Mouse (Mus musculus): Measurements from ENCODE around the gene Emilin3. TPM values are rescaled to one million over a fixed set of nuclear protein-coding genes. Genes with fewer than 3 reads are reported as not detected.

The Emilin3 gene
- total and polyA plus RNA-seq, 3 experiments, result 0.04 to 2.8 (median 1.5) TPM

DNA sequence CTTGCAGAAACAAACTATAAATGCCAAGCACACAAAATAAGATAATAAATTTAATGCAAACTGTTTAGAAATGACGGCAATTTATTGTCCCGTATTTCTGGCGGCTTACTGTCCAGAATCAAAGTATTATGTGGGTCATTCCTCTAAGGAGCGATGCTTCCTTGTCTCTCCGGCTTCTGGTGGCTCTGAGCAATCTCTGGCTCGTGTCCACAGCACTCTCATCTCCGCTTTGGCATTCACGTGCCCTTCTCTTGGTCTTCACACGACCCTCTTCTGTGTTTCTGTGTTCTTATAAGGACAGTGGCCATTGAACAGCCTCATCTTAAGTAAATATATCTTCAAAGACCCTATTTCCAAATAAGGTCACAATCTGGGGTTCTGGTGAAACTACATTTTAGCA, 2.5 kb upstream of the Emilin3 start:
- Histone ChIP-seq H3K4me1 (ENCODE audit: control insufficient read depth, insufficient read depth, low read length) (no peaks in the 10 kb centered on the region), H3K27me3 (ENCODE audit: control insufficient read depth, insufficient read depth, low read length) (peaks cover 8% of the 10 kb centered on the region), H3K9ac (ENCODE audit: low read depth, low read length) (no peak overlapping the region), H3K27ac (no peak overlapping the region), H3K79me2 (replicated peaks; ENCODE audit: control insufficient read depth, insufficient read depth, low read length) (no peaks in the 10 kb centered on the region), H3K36me3 (ENCODE audit: control insufficient read depth, insufficient read depth, low read length) (no peaks in the 10 kb centered on the region), H3K4me3 (no peak overlapping the region)
- WGBS, result 84% methylated on average over 9 of the region's 9 CpGs
- DNase-seq, result no peak
- intact Hi-C loops (cut with DNase I), result no loop called here
- TF ChIP-seq POLR2A (IDR thresholded peaks at IDR 0.05; ENCODE audit: insufficient read depth, low read depth, low read length), result no peak
- TF ChIP-seq EP300 (IDR thresholded peaks at IDR 0.05; ENCODE audit: insufficient read depth, low read depth, low read length), result no peak
- no peak for TF ChIP-seq CTCF (IDR thresholded peaks at IDR 0.05)

DNA sequence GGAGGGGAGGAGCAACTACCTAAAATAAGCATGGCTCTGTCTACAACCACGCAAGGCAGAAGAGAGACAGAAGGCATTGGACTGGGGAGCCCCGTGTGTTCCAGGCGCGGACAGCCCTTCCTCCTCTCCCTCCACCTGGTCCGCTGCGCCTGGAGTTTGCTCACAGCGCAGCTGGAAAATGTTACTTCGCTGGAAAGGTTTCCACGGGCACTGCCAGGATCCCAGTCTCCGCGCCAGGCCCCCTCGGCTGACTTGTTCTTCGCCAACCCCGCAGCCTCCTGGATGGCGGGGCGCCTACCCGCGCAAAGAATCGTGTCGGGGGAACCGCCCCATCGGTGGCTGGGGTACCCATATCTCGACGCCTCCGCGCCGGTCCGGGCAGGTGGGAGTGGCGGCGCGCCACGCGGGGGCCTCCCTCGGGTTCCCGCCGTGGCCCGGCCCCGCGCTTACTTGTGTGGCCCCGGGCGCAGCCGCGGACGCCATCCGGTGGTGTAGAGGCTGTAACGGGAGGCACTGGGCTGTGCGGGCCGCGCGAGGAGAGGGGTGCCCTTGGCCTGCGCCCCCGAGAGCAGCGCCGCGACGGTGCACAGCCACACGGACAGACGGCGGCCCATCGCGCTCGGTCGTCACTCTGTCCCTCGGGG, 448 bp downstream of the Emilin3 start:
- H3K9ac ChIP-seq (ENCODE audit: low read depth, low read length), result peak overlapping the region; percentile 2; the same call in 1 of the 2 replicates
- DNase-seq, result peak; percentile 16 to 32
- peak overlapping the region; percentile 37 for H3K4me3 ChIP-seq
- H3K79me2 ChIP-seq (replicated peaks; ENCODE audit: control insufficient read depth, insufficient read depth, low read length), result no peaks in the 10 kb centered on the region
- TF ChIP-seq EP300 (IDR thresholded peaks at IDR 0.05; ENCODE audit: insufficient read depth, low read depth, low read length) (no peak), POLR2A (IDR thresholded peaks at IDR 0.05; ENCODE audit: insufficient read depth, low read depth, low read length) (no peak), CTCF (IDR thresholded peaks at IDR 0.05) (no peak)
- peaks cover 8% of the 10 kb centered on the region for H3K27me3 ChIP-seq (ENCODE audit: control insufficient read depth, insufficient read depth, low read length)
- H3K36me3 ChIP-seq (ENCODE audit: control insufficient read depth, insufficient read depth, low read length), result no peaks in the 10 kb centered on the region
- no peak overlapping the region for H3K27ac ChIP-seq
- no peaks in the 10 kb centered on the region for H3K4me1 ChIP-seq (ENCODE audit: control insufficient read depth, insufficient read depth, low read length)
- intact Hi-C loops (cut with DNase I), result no loop called here
- 2% methylated on average over 62 of the region's 64 CpGs for WGBS

DNA sequence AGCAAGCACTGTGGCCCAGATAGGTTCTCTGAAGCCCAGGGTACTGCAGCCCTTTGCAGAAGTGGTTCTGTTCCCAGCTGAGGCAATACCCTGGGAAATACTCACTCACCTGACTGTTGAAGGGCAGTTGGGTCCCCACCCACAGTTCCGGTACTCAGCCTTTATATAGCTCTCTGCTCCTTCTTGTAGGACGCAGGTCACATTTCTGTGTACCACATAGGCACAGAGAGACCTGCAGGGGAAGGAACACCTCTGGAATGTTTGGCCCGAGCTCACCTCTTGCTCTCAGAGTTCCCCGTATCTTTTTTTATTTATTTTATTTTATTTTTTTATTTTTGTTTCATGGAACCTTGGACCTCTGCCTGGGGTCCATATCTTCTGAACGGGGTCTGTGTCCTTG, 1.5 kb downstream of the Emilin3 start:
- H3K4me1 ChIP-seq (ENCODE audit: control insufficient read depth, insufficient read depth, low read length), result no peaks in the 10 kb centered on the region
- H3K4me3 ChIP-seq, result no peak overlapping the region
- TF ChIP-seq POLR2A (IDR thresholded peaks at IDR 0.05; ENCODE audit: insufficient read depth, low read depth, low read length) (no peak), CTCF (IDR thresholded peaks at IDR 0.05) (no peak)
- 86% methylated on average over 5 of the region's 5 CpGs for WGBS
- no peak overlapping the region for H3K9ac ChIP-seq (ENCODE audit: low read depth, low read length)
- intact Hi-C loops (cut with DNase I), result no loop called here
- H3K36me3 ChIP-seq (ENCODE audit: control insufficient read depth, insufficient read depth, low read length), result no peaks in the 10 kb centered on the region
- H3K27ac ChIP-seq, result peak overlapping the region; percentile 26; the same call in 1 of the 2 replicates
- H3K79me2 ChIP-seq (replicated peaks; ENCODE audit: control insufficient read depth, insufficient read depth, low read length), result no peaks in the 10 kb centered on the region
- no peak for DNase-seq
- peaks cover 8% of the 10 kb centered on the region for H3K27me3 ChIP-seq (ENCODE audit: control insufficient read depth, insufficient read depth, low read length)

DNA sequence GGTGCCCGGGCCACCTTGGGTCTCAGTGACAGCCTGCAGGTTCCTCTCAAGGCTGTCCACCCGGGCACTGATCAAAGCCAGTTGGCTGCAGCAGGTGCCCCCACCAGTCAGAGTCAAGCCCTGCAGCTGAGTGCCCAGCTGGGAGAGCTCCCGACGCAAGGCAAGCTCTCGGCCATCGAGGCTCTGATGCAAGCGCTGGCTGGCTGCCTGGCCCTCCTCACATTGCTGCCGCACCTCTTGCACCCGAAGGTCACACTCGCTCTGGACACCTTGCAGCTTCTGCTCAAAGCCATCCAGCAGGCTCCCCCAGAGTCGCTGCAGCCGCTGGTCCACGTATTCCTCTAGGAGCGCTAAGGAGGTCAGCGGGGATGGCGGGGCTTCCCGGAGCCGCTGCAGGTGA, 3.5 kb downstream of the Emilin3 start:
- H3K27me3 ChIP-seq (ENCODE audit: control insufficient read depth, insufficient read depth, low read length), result peaks cover 8% of the 10 kb centered on the region
- H3K9ac ChIP-seq (ENCODE audit: low read depth, low read length), result no peak overlapping the region
- H3K4me3 ChIP-seq, result no peak overlapping the region
- no peak overlapping the region for H3K27ac ChIP-seq
- H3K79me2 ChIP-seq (replicated peaks; ENCODE audit: control insufficient read depth, insufficient read depth, low read length), result no peaks in the 10 kb centered on the region
- TF ChIP-seq POLR2A (IDR thresholded peaks at IDR 0.05; ENCODE audit: insufficient read depth, low read depth, low read length) (no peak), EP300 (IDR thresholded peaks at IDR 0.05; ENCODE audit: insufficient read depth, low read depth, low read length) (no peak), CTCF (IDR thresholded peaks at IDR 0.05) (no peak)
- intact Hi-C loops (cut with DNase I), result no loop called here
- 52% methylated on average over 18 of the region's 18 CpGs for WGBS
- H3K36me3 ChIP-seq (ENCODE audit: control insufficient read depth, insufficient read depth, low read length), result no peaks in the 10 kb centered on the region
- no peaks in the 10 kb centered on the region for H3K4me1 ChIP-seq (ENCODE audit: control insufficient read depth, insufficient read depth, low read length)
- DNase-seq, result peak in 1 of 2 experiments; percentile 35

DNA sequence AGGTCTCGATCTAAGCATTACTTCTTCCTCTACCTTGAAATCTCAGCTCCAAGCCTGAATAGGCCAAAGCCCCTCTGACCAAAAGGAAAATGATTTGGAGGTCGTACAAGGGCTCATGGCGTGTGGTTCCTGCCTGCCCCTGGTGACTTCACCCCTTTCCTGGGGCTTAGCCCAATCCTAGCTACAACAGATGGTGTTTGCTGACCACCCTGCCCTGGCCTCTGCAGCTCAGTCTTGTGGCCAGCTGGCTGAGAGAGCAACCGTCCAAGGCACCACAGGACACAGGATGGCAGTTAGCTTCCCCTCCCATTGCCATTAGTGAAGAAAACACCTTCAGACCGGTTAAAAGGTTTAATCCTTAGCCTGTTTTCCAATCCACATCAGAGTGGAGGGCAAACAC, 6.0 kb downstream of the Emilin3 start:
- TF ChIP-seq EP300 (IDR thresholded peaks at IDR 0.05; ENCODE audit: insufficient read depth, low read depth, low read length), result no peak
- no peak for TF ChIP-seq POLR2A (IDR thresholded peaks at IDR 0.05; ENCODE audit: insufficient read depth, low read depth, low read length)
- no peak for TF ChIP-seq CTCF (IDR thresholded peaks at IDR 0.05)
- Histone ChIP-seq H3K4me3 (no peak overlapping the region), H3K27me3 (ENCODE audit: control insufficient read depth, insufficient read depth, low read length) (no peaks in the 10 kb centered on the region), H3K27ac (no peak overlapping the region), H3K79me2 (replicated peaks; ENCODE audit: control insufficient read depth, insufficient read depth, low read length) (no peaks in the 10 kb centered on the region), H3K36me3 (ENCODE audit: control insufficient read depth, insufficient read depth, low read length) (no peaks in the 10 kb centered on the region), H3K4me1 (ENCODE audit: control insufficient read depth, insufficient read depth, low read length) (no peaks in the 10 kb centered on the region), H3K9ac (ENCODE audit: low read depth, low read length) (no peak overlapping the region)
- DNase-seq, result no peak
- intact Hi-C loops (cut with DNase I), result no loop called here
- 76% methylated on average over 5 of the region's 5 CpGs for WGBS

DNA sequence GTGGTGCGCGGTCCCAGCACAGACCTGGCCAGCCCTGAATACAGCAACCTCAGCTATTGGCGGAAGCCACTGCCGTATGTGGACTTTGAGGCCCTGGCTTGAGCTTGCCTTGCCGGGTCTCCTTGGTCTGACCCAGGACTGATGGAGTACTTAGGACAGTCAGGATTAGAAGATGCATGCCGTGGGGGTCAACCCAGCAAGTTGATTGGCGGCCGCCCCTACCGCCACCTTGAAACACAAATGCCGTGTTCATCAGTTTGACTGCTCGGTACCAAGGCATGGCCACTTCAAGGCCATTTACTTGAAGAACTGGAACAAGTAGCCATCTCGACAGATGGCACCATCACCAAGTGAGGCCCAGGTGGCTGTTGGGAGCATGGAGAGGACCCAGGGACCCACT, 6.8 kb downstream of the Emilin3 start:
- H3K9ac ChIP-seq (ENCODE audit: low read depth, low read length), result no peak overlapping the region
- TF ChIP-seq CTCF (IDR thresholded peaks at IDR 0.05) (no peak), POLR2A (IDR thresholded peaks at IDR 0.05; ENCODE audit: insufficient read depth, low read depth, low read length) (no peak), EP300 (IDR thresholded peaks at IDR 0.05; ENCODE audit: insufficient read depth, low read depth, low read length) (no peak)
- H3K36me3 ChIP-seq (ENCODE audit: control insufficient read depth, insufficient read depth, low read length), result no peaks in the 10 kb centered on the region
- no peaks in the 10 kb centered on the region for H3K4me1 ChIP-seq (ENCODE audit: control insufficient read depth, insufficient read depth, low read length)
- no peak overlapping the region for H3K27ac ChIP-seq
- H3K79me2 ChIP-seq (replicated peaks; ENCODE audit: control insufficient read depth, insufficient read depth, low read length), result no peaks in the 10 kb centered on the region
- no peak overlapping the region for H3K4me3 ChIP-seq
- WGBS, result 95% methylated on average over 12 of the region's 12 CpGs
- no peak for DNase-seq
- intact Hi-C loops (cut with DNase I), result no loop called here
- no peaks in the 10 kb centered on the region for H3K27me3 ChIP-seq (ENCODE audit: control insufficient read depth, insufficient read depth, low read length)

Measured in heart, adult 2 months (tissue).